In genomic region chr11:3963610-3964415, GRCm38 (mm10) we compare ENCODE assay signal across 8 mouse cellular contexts. TPM values are rescaled to one million over a fixed set of nuclear protein-coding genes. Genes with fewer than 3 reads are reported as not detected.
DNase-seq lines count a peak whose midpoint lies in the region; ATAC-seq and TF ChIP-seq lines count a peak whose summit lies in the region.

Gene Pes1, plus strand, starts transcription at chr11:3963975.

- H3K36me3 ChIP-seq in embryonic facial prominence, embryonic 13.5 days, result peaks cover 13% of the 10 kb centered on the region
- no peaks in the 10 kb centered on the region for H3K36me3 ChIP-seq in kidney, adult 2 months (ENCODE audit: control insufficient read depth, insufficient read depth, low read length)
- peaks cover 13% of the 10 kb centered on the region for H3K36me3 ChIP-seq in limb, embryonic 12.5 days
- H3K36me3 ChIP-seq in midbrain, embryonic 15.5 days (replicated peaks), result 0 out of 2 replicates have a peak, but pooled peaks cover 7% of the 10 kb centered on the region
- H3K36me3 ChIP-seq in spleen, adult 2 months (ENCODE audit: control insufficient read depth, insufficient read depth, low read length), result peaks cover 2% of the 10 kb centered on the region

- H3K4me3 ChIP-seq in embryonic facial prominence, embryonic 13.5 days, result peak within 1 kb of the TSS; percentile 70
- H3K4me3 ChIP-seq in kidney, adult 2 months (ENCODE audit: insufficient read depth, low read depth, low read length), result peak within 1 kb of the TSS; percentile 81
- H3K4me3 ChIP-seq in limb, embryonic 12.5 days (replicated peaks), result peak within 1 kb of the TSS; percentile 88
- H3K4me3 ChIP-seq in midbrain, embryonic 15.5 days, result peak within 1 kb of the TSS; percentile 82
- H3K4me3 ChIP-seq in spleen, adult 2 months (ENCODE audit: extremely low read depth, insufficient read depth, insufficient read length), result peak within 1 kb of the TSS; percentile 97

- H3K9ac ChIP-seq in embryonic facial prominence, embryonic 13.5 days, result peak within 1 kb of the TSS; percentile 86
- peak within 1 kb of the TSS; percentile 78 for H3K9ac ChIP-seq in limb, embryonic 12.5 days (replicated peaks)
- peak within 1 kb of the TSS; percentile 70 for H3K9ac ChIP-seq in midbrain, embryonic 15.5 days

- TF ChIP-seq POLR2A in kidney, adult 2 months (IDR thresholded peaks at IDR 0.05; ENCODE audit: low read depth, low read length), result no peak
- TF ChIP-seq POLR2A in spleen, adult 2 months (IDR thresholded peaks at IDR 0.05; ENCODE audit: low read depth, low read length), result no peak; the same call in 1 of the 2 replicates

- peak; percentile 85 for DNase-seq in 3134 (ENCODE audit: extremely low read depth, insufficient read length, low spot score)
- DNase-seq in adrenal gland, postnatal 25 days, result peak; percentile 77
- DNase-seq in heart, adult 18-20 months, result peak; percentile 86 to 90
- DNase-seq in kidney, adult 2 months, result peak; percentile 92
- peak; percentile 70 to 89 for DNase-seq in spleen, adult 2 months (ENCODE audit: low read depth in 1 of 2, low spot score in 2 of 2)

- H3K4me1 ChIP-seq in embryonic facial prominence, embryonic 13.5 days, result peaks cover 19% of the 10 kb centered on the region
- peaks cover 8% of the 10 kb centered on the region; the same call in 1 of the 2 replicates for H3K4me1 ChIP-seq in kidney, adult 2 months (ENCODE audit: control insufficient read depth, insufficient read depth, low read length)
- H3K4me1 ChIP-seq in limb, embryonic 12.5 days (replicated peaks), result peaks cover 10% of the 10 kb centered on the region
- peaks cover 25% of the 10 kb centered on the region for H3K4me1 ChIP-seq in midbrain, embryonic 15.5 days
- H3K4me1 ChIP-seq in spleen, adult 2 months (ENCODE audit: control insufficient read depth, insufficient read depth, insufficient read length), result peaks cover 11% of the 10 kb centered on the region; the same call in 1 of the 2 replicates

- ATAC-seq in embryonic facial prominence, embryonic 13.5 days (ENCODE audit: insufficient number of reproducible peaks, insufficient read depth, low FRiP score, low TSS enrichment, low read depth), result peak; percentile 85
- peak; percentile 87 for ATAC-seq in limb, embryonic 12.5 days (ENCODE audit: insufficient number of reproducible peaks, insufficient read depth, low FRiP score, low TSS enrichment, low read depth)
- peak; percentile 95 for ATAC-seq in midbrain, embryonic 15.5 days (replicated peaks)

- peak within 1 kb of the TSS; percentile 64; the same call in 1 of the 2 replicates for H3K27ac ChIP-seq in embryonic facial prominence, embryonic 13.5 days
- H3K27ac ChIP-seq in kidney, adult 2 months (ENCODE audit: insufficient read depth, low read depth, low read length), result peak within 1 kb of the TSS; percentile 46
- peak within 1 kb of the TSS; percentile 67; the same call in 1 of the 2 replicates for H3K27ac ChIP-seq in limb, embryonic 12.5 days
- peak within 1 kb of the TSS; percentile 58 for H3K27ac ChIP-seq in midbrain, embryonic 15.5 days
- H3K27ac ChIP-seq in spleen, adult 2 months (ENCODE audit: insufficient read depth, low read length), result peak within 1 kb of the TSS; percentile 69

- H3K27me3 ChIP-seq in embryonic facial prominence, embryonic 13.5 days, result no peaks in the 10 kb centered on the region
- H3K27me3 ChIP-seq in kidney, adult 2 months (replicated peaks; ENCODE audit: control insufficient read depth, insufficient read depth, low read length), result no peaks in the 10 kb centered on the region
- no peaks in the 10 kb centered on the region for H3K27me3 ChIP-seq in limb, embryonic 12.5 days
- H3K27me3 ChIP-seq in midbrain, embryonic 15.5 days (replicated peaks), result no peaks in the 10 kb centered on the region
- H3K27me3 ChIP-seq in spleen, adult 2 months (ENCODE audit: control insufficient read depth, insufficient read depth, low read length), result no peaks in the 10 kb centered on the region

- no peak for TF ChIP-seq CTCF in kidney, adult 2 months (conservative IDR thresholded peaks at IDR 0.05; ENCODE audit: insufficient read depth, insufficient read length, low read depth, low read length)
- TF ChIP-seq CTCF in spleen, adult 2 months (IDR thresholded peaks at IDR 0.05; ENCODE audit: extremely low read depth, insufficient read depth, insufficient read length, insufficient replicate concordance), result no peak

- H3K9me3 ChIP-seq in embryonic facial prominence, embryonic 13.5 days, result no peaks in the 10 kb centered on the region
- H3K9me3 ChIP-seq in limb, embryonic 12.5 days, result no peaks in the 10 kb centered on the region
- no peaks in the 10 kb centered on the region for H3K9me3 ChIP-seq in midbrain, embryonic 15.5 days

- WGBS in embryonic facial prominence, embryonic 13.5 days, result under 1% methylated on average over 31 of the region's 31 CpGs
- WGBS in kidney, adult 2 months, result under 1% methylated on average over 31 of the region's 31 CpGs
- WGBS in limb, embryonic 12.5 days, result 1% methylated on average over 31 of the region's 31 CpGs
- under 1% methylated on average over 31 of the region's 31 CpGs for WGBS in midbrain, embryonic 15.5 days
- under 1% methylated on average over 31 of the region's 31 CpGs for WGBS in spleen, adult 2 months

- H3K4me2 ChIP-seq in embryonic facial prominence, embryonic 13.5 days, result peak within 1 kb of the TSS; percentile 78
- peak within 1 kb of the TSS; percentile 85 for H3K4me2 ChIP-seq in limb, embryonic 12.5 days
- H3K4me2 ChIP-seq in midbrain, embryonic 15.5 days, result peak within 1 kb of the TSS; percentile 83

RNA-seq across cellular contexts. Expression of gene Pes1, which starts in this region (rescaled TPM):
- 58.3 and 73.6 TPM in 2 replicates for total RNA-seq in adrenal gland, postnatal 25 days (2021)
- polyA plus RNA-seq in embryonic facial prominence, embryonic 13.5 days (2015; fragmentation: Nextera tagmentation; extraction: Ambion mirVana), result 78.6 and 80.9 TPM in 2 replicates
- 10 to 100 TPM; 27.4 to 27.6 TPM for total RNA-seq in heart, adult 18-20 months (2021)
- polyA plus RNA-seq in kidney, adult 2 months (2012; rRNA removed), result 33.3 and 33.8 TPM in 2 replicates
- polyA plus RNA-seq in limb, embryonic 12.5 days (2016; fragmentation: Nextera tagmentation; extraction: Ambion mirVana), result 85.6 and 85.7 TPM in 2 replicates
- polyA plus RNA-seq in midbrain, embryonic 15.5 days (2015; fragmentation: Nextera tagmentation; extraction: Ambion mirVana), result 57.5 and 60.1 TPM in 2 replicates
- 33.6 and 35.5 TPM in 2 replicates for polyA plus RNA-seq in spleen, adult 2 months (2012; rRNA removed)

Comparison
In these comparisons a context has a peak if more than half of its experiments do, and no peak if none do; other contexts are left out.
1. Peak in every context shown above with its lines: DNase-seq, ATAC-seq, H3K4me3 ChIP-seq and H3K27ac ChIP-seq.